Mouse (Mus musculus): Measurements from ENCODE around the gene Wtap.
"Not testable (repeated sequence)": the region's sequence is repeated elsewhere in the genome, so short reads cannot be mapped to it uniquely, and the experiment has no call there.

Wtap gene

DNA sequence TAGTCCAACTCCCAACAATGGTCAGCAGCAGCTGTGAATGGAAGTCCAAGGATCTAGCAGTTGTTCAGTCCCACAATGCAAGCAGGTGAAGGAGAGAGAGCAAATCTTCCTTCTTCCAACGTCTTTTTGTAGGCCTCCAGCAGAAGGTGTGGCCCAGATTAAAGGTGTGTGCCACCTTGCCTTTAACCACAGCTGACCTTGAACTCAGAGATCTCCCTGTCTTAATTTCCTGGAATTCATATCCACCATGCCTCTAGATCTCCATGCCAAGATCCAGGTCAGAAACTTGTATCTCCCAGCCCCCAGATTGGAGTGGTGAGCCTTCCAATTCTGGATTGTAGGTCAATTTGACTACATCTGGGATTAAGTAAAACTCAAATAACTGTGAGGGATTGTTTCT lies at the start of gene Wtap:
Gene Wtap, minus strand, starts transcription at position 101 of the 400 bp plus-strand sequence.
- DNase-seq (ENCODE audit: low spot score in 2 of 2): no peak

DNA sequence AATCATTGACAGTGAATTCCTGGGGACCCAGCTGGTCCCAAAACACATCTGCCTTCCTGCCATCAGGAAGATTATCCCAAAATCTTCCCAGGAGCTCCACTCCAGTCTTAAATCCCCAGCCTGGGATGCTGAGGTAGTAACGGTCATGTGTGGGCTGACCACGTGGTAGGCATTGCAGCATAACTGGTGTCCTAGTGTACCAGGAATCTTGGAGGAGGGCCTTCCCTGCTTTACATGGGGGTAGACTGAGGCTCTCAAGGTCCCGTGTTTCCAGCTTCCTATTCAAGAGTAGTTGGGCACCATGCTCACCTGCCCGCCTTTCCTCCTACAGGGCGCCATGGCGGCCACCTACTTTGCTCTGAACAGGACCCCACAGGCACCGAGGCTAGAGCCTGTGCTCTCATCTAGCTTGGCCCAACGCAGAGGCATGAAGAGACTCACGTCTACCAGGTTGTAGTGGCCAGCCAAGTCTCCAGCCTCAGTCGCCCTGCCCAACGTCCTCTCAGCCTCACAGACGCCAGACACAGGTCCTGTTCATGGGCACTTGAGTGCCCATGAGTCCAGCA lies 42.7 kb upstream of the Wtap start:
- DNase-seq (ENCODE audit: low spot score in 2 of 2): not testable (repeated sequence)

DNA sequence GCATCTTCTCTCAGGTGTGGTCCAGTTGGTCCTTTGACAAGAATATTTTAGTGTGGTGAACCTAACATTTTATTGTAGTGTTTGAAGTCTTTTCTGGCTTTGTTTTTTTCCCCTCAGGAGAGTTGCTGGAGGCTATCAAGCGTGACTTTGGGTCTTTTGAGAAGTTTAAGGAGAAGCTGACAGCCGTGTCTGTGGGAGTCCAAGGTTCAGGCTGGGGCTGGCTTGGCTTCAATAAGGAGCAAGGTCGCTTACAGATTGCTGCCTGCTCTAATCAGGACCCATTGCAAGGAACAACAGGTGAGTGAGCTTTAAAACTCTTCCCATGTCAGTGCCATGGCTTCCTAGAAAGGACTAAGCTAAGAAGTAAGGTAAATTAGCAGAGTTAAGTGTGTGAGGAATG lies 19.3 kb upstream of the Wtap start:
- no peak for DNase-seq (ENCODE audit: low spot score in 2 of 2)

DNA sequence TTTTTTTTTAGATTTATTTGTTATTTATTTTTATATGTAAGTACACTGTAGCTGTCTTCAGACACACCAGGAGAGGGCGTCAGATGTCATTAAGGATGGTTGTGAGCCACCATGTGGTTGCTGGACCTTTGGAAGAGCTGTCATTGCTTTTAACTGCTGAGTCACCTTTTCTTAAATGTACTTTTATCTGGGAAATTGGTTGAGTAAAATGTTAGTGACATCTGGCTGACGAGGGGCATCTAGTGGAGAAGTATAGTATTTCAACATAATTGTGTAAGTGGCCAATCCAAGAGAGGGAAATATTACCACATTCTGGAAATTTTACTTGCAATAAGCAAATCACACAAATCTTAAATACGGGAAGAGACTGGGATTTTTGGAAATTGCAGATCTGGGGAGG lies 15.9 kb upstream of the Wtap start:
- no peak for DNase-seq (ENCODE audit: low spot score in 2 of 2)

DNA sequence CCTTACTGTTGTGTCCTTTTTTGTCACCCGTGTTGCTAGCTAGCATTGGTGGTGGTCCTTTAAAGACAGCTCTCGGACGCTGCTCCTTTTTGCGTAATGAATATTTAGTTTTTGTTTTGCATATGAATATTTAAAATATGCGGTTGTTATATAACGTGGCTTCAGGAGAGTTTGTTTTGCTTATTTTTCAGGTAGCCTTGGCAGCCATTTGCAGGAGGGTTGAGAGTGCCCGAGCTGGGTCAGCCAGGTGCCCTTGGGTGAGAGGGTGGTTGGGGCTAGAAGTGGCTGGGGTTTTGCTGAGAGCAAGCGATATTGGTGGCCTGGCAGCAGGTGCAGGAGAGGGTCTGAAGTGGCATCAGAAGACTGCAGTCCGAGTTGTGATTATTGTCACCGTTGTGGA lies 14.6 kb upstream of the Wtap start:
- DNase-seq (ENCODE audit: low spot score in 2 of 2): no peak

DNA sequence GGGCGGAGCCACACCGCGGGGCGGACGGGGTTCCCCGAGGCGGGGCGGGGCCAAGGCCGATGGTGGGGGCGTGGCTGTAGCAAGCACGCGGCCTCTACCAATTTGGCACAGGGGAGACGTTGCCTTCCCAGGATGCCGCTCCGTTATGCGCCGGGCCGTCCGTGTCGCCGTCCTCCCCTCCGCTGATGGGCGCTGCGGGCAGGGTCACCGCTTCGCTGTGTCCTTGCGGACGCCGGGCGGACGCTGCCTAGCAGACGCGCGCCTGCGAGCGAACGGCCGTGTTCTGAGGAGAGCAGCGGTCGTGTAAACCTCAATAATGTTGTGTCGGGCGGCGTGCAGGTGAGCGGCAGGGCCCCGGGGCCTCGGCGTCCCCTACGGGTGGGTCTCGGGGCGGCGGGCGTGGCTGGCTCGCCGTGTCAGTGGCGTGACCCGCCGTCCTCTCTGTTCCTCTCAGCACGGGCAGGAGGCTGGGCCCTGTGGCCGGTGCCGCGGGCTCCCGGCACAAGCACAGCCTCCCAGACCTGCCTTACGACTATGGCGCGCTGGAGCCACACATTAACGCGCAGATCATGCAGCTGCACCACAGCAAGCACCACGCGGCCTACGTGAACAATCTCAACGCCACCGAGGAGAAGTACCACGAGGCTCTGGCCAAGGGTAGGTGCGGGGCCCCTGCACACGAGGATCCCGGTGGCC lies 13.9 kb upstream of the Wtap start:
- peak; percentile 96 to 98 for DNase-seq (ENCODE audit: low spot score in 2 of 2)

DNA sequence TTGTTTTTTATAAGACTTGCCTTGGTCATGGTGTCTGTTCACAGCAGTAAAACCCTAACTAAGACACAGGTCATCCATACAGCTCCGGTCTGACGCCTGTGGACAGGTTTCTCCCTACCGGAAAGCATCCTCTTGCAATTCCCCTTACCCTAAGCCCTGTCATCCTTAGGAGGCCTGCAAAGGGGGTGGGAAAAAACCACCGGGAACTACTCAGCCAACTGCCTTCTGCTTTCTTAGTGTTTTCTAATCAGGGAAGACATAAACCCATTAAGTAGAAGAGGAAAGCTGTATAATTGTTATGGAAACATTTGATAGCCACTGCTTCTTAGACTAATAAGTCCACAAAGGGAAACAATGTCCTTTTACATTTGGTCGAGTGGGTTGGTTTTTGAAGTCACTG lies 13.0 kb upstream of the Wtap start:
- DNase-seq (ENCODE audit: low spot score in 2 of 2): no peak

DNA sequence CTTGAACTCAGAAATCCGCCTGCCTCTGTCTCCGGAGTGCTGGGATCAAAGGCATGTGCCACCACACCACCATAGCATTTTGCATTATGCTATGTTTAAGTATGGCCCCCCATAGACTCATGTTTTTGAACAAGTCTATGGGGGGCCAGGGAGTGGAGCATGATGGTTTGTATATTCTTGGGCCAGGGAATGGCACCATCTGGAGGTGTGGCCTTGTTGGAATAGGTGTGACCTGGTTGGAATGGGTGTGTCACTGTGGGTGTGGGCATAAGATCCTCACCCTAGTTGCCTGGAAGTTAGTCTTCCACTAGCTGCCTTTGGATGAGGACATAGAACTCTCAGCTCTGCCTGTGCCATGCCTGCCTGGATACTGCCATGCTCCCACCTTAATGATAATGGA lies 12.6 kb upstream of the Wtap start, which contains the start of gene Sod2:
Gene Sod2, plus strand, starts transcription at position 301 of the 400 bp plus-strand sequence.
- DNase-seq (ENCODE audit: low spot score in 2 of 2): not testable (repeated sequence)

DNA sequence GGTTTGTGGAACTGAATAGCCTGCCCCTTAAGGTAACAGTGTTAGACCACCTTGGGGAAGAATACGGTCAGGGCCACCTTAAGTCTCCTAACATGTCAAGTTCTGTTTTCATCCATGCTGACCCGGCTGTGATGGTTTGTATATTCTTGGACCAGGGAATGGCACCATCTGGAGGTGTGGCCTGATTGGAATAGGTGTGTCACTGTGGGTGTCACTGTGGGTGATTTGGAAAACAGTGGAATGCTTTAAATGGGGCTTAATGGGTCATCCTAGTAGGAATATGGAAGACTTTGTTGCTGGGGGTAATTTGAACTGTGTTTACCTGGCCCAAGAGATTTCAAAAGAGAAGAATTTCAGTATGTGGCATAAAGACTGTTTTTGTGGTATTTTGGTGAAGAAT lies 10.5 kb upstream of the Wtap start:
- DNase-seq (ENCODE audit: low spot score in 2 of 2): not testable (repeated sequence)

DNA sequence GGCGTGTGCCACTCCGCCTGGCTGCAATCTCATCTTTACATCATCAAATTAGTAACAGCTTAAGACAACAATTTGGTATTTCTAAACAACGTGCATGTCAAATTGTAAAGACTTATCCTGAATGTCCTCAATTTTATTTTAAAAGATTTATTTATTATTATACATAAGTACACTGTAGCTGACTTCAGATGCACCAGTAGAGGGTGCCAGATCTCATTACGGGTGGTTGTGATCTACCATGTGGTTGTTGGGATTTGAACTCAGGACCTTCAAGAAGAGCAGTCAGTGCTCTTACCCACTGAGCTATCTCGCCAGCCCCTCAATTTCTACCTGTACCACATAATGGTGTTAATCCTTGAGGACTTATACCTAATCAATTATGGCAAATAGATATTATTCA lies 8.3 kb upstream of the Wtap start:
- DNase-seq (ENCODE audit: low spot score in 2 of 2): not testable (repeated sequence)

DNA sequence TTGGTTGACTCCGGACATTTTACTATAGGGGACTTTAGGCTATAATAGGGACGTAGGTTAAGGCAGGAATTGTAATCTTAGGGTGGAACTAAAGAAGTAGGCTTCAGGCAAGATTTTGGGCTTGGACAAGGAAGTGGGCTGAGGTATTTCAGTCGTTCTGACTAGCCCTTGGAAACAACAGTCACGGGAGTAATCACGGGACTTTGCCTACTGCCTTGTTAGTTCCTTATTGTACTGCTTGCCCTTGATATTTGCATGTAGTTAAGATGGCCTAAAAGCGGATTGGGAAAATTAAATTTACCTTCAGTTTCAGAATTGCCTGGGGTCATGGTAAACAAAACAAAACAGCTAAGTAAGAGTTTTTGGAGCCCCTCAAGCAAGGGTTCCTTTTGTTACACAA lies 5.1 kb upstream of the Wtap start:
- no peak for DNase-seq (ENCODE audit: low spot score in 2 of 2)

DNA sequence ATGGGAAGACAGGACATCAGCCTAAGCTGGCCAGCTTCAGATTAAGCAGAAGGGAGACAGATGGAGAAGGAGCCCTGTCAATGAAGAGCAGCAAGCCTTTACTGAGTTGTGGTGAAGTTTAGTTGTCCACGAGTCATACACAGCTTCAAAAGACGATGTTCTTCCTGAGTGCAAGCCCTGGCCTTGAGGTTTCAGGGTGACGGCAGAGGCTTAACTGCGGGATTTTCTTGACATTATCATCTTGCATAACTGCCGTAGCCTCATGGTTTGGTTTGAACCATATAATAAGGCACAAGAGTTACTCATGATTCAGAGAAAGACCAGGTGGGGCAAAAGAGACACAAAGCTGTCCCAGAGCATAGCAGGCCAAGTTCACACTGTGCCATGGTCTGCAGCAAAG lies 3.9 kb upstream of the Wtap start:
- DNase-seq (ENCODE audit: low spot score in 2 of 2): no peak

DNA sequence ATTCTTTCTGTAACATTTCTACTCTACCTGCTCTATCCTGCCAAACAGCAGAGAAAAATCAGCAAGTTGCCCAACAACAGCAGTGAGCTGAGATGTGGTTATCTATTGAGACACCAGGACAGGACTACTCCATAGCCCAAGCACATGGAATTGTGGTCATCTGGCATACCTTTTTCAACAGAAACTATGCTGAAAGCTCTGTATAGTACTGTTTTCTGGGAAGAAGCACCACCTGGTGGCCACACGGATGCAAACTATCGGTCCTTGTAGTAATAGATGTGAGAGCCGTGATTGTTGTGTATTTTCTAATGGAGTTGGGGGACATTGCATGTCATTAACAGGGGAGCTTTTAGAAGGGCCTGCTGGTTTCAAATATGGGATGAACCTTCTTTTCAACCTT lies 2.4 kb upstream of the Wtap start:
- peak; percentile 35 to 46 for DNase-seq (ENCODE audit: low spot score in 2 of 2)

DNA sequence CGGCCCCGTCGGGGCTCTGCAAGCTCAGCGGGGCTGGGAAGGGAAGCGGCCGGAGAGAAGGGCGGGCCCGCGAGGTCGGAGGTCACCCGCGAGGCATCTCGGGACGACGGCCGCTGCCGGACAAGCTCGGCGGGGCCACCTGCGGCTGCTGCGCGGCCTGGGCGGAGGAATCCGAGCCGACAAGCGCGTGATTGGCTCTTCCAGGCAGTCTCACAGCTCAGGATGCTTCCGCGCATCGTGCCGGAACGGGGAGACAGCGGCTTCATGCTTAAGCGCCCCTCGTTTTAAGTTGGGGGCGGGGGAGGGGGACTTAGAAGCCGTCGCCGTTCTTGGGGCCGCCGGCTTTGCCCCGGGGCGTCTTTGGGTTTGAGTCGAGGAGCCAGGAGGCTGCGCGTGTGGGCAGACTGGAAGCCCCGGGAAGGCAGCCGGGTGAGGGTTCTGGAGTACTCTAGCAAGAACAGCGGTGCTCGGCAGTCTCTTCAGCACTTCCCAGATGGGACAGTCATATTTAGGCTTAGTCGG lies 1.4 kb downstream of the Wtap start:
- peak; percentile 92 to 93 for DNase-seq (ENCODE audit: low spot score in 2 of 2)

DNA sequence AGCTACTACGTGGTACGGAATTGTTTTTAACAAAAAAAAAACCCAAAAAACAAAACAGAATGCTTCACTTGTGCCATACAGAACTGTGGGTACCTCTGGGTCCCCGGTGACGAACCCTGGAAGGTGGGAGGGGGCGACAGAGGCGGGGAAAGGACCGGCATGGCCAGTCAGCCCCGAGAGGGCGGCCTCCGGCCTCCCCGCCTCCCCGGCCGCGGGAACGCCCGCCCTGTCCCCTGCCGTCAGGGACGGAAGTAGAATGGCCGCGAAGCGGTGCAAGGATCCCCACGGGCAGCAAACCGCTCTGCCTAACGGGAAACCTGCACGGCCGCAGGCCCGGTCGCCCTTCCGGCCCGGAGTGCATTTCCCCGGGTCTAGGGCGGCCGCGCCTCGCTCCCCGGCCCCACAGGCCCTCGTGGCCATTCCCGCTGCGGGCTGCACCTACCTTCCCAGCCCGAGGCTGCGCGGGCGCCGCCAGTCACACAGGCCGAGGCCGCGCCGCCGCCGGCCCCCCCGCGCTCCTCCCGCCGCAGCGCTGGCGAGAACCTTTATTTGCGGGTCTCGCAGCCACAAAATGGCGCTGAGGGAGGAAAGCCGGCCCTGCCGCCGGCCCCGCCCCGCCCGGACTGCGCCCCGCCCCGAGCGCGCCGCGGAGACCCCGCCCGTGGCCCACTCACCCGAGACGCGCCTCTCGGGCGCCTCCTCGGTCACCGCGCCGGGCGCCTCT lies 2.2 kb downstream of the Wtap start:
- DNase-seq (ENCODE audit: low spot score in 2 of 2): peak; percentile 75 to 78

DNA sequence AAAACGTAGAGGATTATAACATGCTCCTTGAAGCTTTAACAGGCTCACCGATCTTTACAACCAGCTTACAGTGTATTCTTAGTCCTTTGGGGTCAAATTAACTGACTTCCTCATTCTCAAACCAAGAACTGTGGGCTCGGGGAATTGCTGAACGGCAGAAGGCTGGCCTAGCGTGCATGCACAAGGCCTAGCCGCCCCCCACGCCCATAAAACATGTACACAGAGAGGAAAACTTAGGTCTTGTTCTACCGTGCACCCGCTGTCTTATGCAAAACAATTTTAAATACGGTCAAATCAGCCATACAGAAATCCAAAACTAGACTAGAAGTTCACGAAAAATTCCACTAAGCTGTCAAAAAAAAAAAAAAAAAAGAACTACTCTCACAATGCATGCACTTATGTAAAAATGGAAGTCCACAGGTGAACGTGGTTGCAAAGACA lies 2.8 kb downstream of the Wtap start:
- no peak for DNase-seq (ENCODE audit: low spot score in 2 of 2)

DNA sequence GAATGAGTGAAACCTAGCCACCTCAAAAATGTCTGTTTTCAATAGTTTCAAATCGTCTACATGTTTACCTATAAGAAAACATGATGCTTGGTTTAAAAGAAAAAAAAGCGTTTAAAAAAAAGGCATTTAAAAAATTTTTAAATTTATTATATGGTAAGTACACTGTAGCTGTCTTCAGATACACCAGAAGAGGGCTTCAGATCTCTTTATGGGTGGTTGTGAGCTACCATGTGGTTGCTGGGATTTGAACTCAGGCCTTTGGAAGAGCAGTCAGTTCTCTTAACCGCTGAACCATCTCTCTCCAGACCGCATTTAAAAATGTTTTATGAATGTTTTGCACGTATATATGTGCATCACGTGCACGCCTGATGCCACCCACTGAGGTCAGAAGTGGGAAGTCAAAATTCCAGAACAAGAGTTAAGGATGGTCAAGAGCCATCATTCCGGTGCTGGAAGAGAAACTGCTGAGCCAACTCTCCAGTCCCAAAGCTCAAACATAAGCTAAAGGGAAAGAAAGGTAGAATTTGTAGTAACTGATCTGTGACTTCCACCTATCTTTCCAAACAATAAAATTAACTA lies 3.3 kb downstream of the Wtap start:
- no peak for DNase-seq (ENCODE audit: low spot score in 2 of 2)

DNA sequence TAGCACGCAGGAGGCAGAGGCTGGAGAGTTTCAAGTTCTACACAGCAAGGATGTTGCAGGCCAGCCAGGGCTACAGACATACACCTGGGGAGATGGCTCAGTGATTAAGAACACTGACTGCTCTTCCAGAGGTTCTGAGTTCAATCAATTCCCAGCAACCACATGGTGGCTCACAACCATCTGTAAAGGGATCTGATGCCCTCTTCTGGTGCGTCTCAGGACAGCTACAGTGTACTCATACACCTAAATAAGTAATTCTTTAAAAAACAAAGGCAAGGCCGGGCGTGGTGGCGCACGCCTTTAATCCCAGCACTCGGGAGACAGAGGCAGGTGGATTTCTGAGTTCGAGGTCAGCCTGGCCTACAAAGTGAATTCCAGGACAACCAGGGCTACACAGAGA lies 5.9 kb downstream of the Wtap start:
- DNase-seq (ENCODE audit: low spot score in 2 of 2): not testable (repeated sequence)

DNA sequence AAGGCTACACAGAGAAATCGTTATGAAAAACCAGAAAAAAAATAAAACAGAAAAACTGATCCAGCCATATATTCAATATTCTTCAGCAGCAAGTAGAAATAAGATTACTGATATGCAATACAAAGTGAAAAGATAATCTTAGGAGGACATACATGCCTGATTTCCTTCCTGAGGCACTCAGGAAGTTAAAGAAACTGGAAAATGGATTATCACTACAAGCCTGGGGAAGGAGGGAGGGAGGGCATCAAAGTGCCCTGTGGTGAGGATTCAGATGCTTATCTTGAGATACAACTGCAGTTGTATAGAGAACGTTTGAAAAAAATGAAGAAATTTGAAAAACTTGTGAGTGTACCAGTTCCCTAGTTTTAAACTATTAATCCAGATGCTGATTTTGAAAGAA lies 10.0 kb downstream of the Wtap start:
- no peak for DNase-seq (ENCODE audit: low spot score in 2 of 2)

DNA sequence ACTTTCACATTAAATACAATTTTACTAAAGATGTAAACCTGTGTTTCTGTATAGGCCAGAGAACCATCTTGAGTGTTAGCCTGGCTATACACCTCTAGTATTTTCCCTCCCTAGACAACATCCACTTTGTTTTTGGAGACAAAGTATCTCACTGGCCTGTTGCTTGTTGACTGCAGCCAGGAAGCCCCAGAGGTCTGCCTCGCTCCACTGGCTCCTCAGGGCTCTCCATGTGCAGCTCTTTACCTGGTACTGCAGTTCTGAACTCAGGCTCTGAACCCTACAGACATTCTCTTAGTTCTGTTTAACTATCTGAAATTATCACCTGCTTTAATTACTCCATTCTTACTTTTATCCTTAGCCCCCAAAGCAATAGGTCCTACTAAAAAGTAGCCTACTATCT lies 15.4 kb downstream of the Wtap start:
- no peak for DNase-seq (ENCODE audit: low spot score in 2 of 2)

DNA sequence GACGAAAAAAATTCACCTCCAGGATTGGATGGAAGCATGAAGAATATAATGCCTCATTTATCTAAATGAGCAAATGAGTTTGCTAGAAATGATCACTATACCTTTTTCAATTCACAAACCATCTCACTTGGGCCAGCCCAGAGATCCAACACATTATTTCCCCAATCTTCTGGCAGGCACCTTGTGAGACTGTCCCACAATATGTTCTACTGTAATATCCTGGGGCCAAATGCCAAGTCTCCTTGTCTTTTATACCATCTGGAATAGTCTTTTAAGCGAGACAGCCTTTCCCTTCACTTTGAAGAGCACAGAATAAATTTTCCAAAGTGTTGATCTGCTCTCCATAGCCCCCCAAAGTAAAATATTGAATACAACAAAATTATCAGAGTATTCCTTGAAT lies 20.1 kb downstream of the Wtap start:
- no peak for DNase-seq (ENCODE audit: low spot score in 2 of 2)

DNA sequence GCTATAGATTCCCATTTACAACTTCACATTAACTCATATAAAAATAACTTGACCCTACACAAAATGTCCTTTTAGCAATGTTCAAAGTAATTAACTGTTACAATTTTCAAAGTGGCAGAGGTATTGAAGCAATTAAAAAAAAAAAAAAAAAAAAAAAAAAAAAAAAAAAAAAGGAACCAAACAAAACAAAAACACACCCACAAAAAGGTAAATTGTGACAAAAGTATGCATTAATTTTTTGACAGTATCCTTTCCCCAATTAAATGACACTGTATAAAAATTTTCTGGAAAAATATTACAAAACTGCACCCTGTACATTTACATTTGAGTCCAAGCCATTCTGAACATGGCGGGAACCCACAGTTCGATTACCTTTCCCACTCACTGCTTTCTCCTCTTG lies 26.8 kb downstream of the Wtap start:
- DNase-seq (ENCODE audit: low spot score in 2 of 2): no peak

All from right cerebral cortex, postnatal 36 days (tissue).